Mouse (Mus musculus) forebrain, embryonic 11.5 days (tissue): Measurements from ENCODE around the gene Hmgb2. TPM values are rescaled to one million over a fixed set of nuclear protein-coding genes. Genes with fewer than 3 reads are reported as not detected.

ENCODE experiments used
- ATAC-seq: fragments of 200-750 bp; cut with Nextera tagmentation; replicated peaks from 2 replicates; pipeline ENCODE4 v1.8.0; 2017; ENCODE audit warnings: moderate TSS enrichment; ENCODE audit not compliant: low FRiP score
- DNase-seq: peaks from one replicate; pipeline ENCODE4 v3.0.0-alpha.2; 2017; ENCODE audit warnings: low spot score
- H3K27ac ChIP-seq: fragments of 300-500 bp; sonication (generic); 2 replicates; pipeline ENCODE4 v1.5.1; 2014; ENCODE audit warnings: low read depth, low read length
- H3K27me3 ChIP-seq: fragments of 300-500 bp; sonication (generic); 2 replicates; pipeline ENCODE4 v1.6.1; 2014; ENCODE audit warnings: mild to moderate bottlenecking, low read length, mixed read lengths; ENCODE audit not compliant: control insufficient read depth, insufficient read depth
- H3K36me3 ChIP-seq: fragments of 300-500 bp; sonication (generic); 2 replicates; pipeline ENCODE4 v1.6.1; 2014; ENCODE audit warnings: mild to moderate bottlenecking, low read length, moderate library complexity, mixed read lengths; ENCODE audit not compliant: control insufficient read depth, insufficient read depth
- H3K4me1 ChIP-seq: fragments of 300-500 bp; sonication (generic); replicated peaks from 2 replicates; pipeline ENCODE4 v1.6.1; 2014; ENCODE audit warnings: low read length, mixed read lengths; ENCODE audit not compliant: control insufficient read depth, insufficient read depth
- H3K4me2 ChIP-seq: fragments of 300-500 bp; sonication (generic); 2 replicates; pipeline ENCODE4 v1.6.1; 2014; ENCODE audit warnings: low read depth, mild to moderate bottlenecking, low read length, moderate library complexity, mixed read lengths; ENCODE audit not compliant: severe bottlenecking
- H3K4me3 ChIP-seq: fragments of 300-500 bp; sonication (generic); 2 replicates; pipeline ENCODE4 v1.5.1; 2014; ENCODE audit warnings: low read depth, low read length
- H3K9ac ChIP-seq: fragments of 300-500 bp; sonication (generic); 2 replicates; pipeline ENCODE4 v1.6.1; 2014; ENCODE audit warnings: low read length
- H3K9me3 ChIP-seq: fragments of 300-500 bp; sonication (generic); 2 replicates; pipeline ENCODE4 v1.6.1; 2016; ENCODE audit warnings: low read length, mixed read lengths; ENCODE audit not compliant: control insufficient read depth
- WGBS: fragments of 180-500 bp; shearing (Covaris S2); extraction: QIAGEN DNeasy Blood & Tissue Kit; methylation state at CpG from one replicate; pipeline ENCODE4 v1.1.7; 2014; 5-methylcytosine and 5-hydroxymethylcytosine counted together
- polyA plus RNA-seq: library from polyadenylated mRNA; unstranded; fragments of >200 nt; fragmentation: Nextera tagmentation; extraction: Ambion mirVana; gene quantifications from 2 replicates; pipeline ENCODE4 v1.2.1, GENCODE M21; 2014

Hmgb2 gene
- polyA plus RNA-seq, 1 experiment from 2014 or later: 749 TPM

GRCm38 (mm10) chr8:57560926-57561325 lies 49.2 kb downstream of the Hmgb2 start:
- H3K27ac ChIP-seq: no peak overlapping the region
- H3K4me2 ChIP-seq: no peak overlapping the region
- 86% methylated on average over 9 of the region's 9 CpGs for WGBS
- no peaks in the 10 kb centered on the region for H3K4me1 ChIP-seq
- no peak overlapping the region for H3K9ac ChIP-seq
- no peaks in the 10 kb centered on the region for H3K9me3 ChIP-seq
- H3K27me3 ChIP-seq: no peaks in the 10 kb centered on the region
- no peaks in the 10 kb centered on the region for H3K36me3 ChIP-seq
- DNase-seq (no peak), ATAC-seq (no peak)
- H3K4me3 ChIP-seq: no peak overlapping the region

GRCm38 (mm10) chr8:57562741-57563140 lies 51.0 kb downstream of the Hmgb2 start:
- no peak overlapping the region for H3K9ac ChIP-seq
- H3K9me3 ChIP-seq: no peaks in the 10 kb centered on the region
- DNase-seq: no peak
- no peak for ATAC-seq
- no peak overlapping the region for H3K4me2 ChIP-seq
- 86% methylated on average over 3 of the region's 3 CpGs for WGBS
- no peak overlapping the region for H3K4me3 ChIP-seq
- H3K4me1 ChIP-seq: no peaks in the 10 kb centered on the region
- no peaks in the 10 kb centered on the region for H3K36me3 ChIP-seq
- H3K27ac ChIP-seq: no peak overlapping the region
- no peaks in the 10 kb centered on the region for H3K27me3 ChIP-seq

GRCm38 (mm10) chr8:57563726-57564125 lies 52.0 kb downstream of the Hmgb2 start:
- 94% methylated on average over 15 of the region's 15 CpGs for WGBS
- no peak overlapping the region for H3K9ac ChIP-seq
- no peaks in the 10 kb centered on the region for H3K36me3 ChIP-seq
- H3K4me3 ChIP-seq: no peak overlapping the region
- no peaks in the 10 kb centered on the region; the same call in 1 of the 2 replicates for H3K4me1 ChIP-seq
- H3K4me2 ChIP-seq: no peak overlapping the region
- H3K9me3 ChIP-seq: no peaks in the 10 kb centered on the region
- no peak for ATAC-seq
- H3K27ac ChIP-seq: no peak overlapping the region
- no peak for DNase-seq
- H3K27me3 ChIP-seq: no peaks in the 10 kb centered on the region

GRCm38 (mm10) chr8:57565039-57565438 lies 53.3 kb downstream of the Hmgb2 start:
- no peaks in the 10 kb centered on the region; the same call in 1 of the 2 replicates for H3K4me1 ChIP-seq
- no peak overlapping the region for H3K4me2 ChIP-seq
- WGBS: 87% methylated on average over 6 of the region's 6 CpGs
- no peak overlapping the region for H3K9ac ChIP-seq
- no peaks in the 10 kb centered on the region for H3K36me3 ChIP-seq
- DNase-seq (no peak), ATAC-seq (no peak)
- no peak overlapping the region for H3K4me3 ChIP-seq
- H3K27ac ChIP-seq: no peak overlapping the region
- no peaks in the 10 kb centered on the region for H3K27me3 ChIP-seq
- no peaks in the 10 kb centered on the region for H3K9me3 ChIP-seq

Other genes starting within 250 kb of the Hmgb2 start
- gene Hand2, start 190.9 kb upstream of the Hmgb2 start, polyA plus RNA-seq: not detected in 2 replicates
- not detected in 2 replicates for gene Scrg1, start 56.0 kb upstream of the Hmgb2 start, polyA plus RNA-seq
- gene Sap30, start 24.0 kb upstream of the Hmgb2 start, polyA plus RNA-seq: 131 and 140 TPM in 2 replicates
- 19.5 and 19.6 TPM in 2 replicates for gene Galnt7, start 141.1 kb downstream of the Hmgb2 start, polyA plus RNA-seq